Mouse (Mus musculus) cortical plate, adult 2 months (tissue): ENCODE results near the gene Tsga10ip.

ENCODE experiments used
- CTCF ChIP-seq: fragments of 200-500 bp; IDR thresholded peaks from 2 replicates; pipeline ENCODE4 v1.5.1; 2011; ENCODE audit warnings: mild to moderate bottlenecking, control low read depth, low read length; ENCODE audit not compliant: insufficient read depth; ENCODE audit errors: extremely low read depth
- POLR2A ChIP-seq: fragments of 200-500 bp; IDR thresholded peaks from 2 replicates; pipeline ENCODE4 v1.6.1; 2011; ENCODE audit warnings: mild to moderate bottlenecking, low read length, control low read depth; ENCODE audit not compliant: insufficient read depth; ENCODE audit errors: extremely low read depth

DNA sequence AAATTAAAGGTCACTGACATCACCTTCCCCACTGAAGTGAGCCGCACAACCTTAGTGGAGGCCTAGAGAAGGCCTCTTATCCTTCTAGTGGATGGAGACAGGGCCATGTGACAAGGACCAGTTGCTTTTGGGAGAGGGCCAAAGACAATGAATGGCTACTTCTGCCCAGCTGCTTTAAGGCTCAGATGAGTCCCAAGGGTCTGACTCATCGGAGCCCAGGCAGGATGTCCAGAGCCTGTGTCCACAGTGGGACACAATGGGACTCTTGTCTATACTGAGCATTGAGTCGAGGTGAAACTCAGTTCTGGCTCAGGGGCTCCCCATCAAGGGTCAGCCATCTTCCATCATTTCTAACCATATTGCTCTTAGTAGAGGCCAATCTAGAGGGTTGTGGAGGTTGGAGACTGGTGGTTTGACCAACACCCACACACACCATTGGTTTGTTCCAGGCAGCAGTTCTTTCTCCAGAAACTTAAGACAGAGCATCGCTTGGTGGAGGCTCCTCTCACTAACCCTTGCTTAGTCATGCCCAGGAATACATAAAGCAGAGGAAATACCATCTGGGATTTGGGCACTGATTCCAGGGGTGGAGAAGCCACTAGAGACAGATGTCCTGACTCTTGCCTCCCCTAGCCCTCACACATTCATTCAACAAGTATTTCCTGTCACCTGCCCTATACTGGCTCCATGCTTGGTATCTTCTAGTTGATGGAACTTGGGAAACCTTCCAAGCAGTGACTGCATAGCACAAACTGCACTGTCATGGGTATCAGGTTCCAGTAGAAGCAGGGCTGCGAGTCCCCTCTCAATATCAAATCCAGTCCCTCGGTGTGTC is 56.8 kb downstream of the Tsga10ip start:
- TF ChIP-seq POLR2A: no peak
- TF ChIP-seq CTCF: no peak
